Mouse (Mus musculus) heart, embryonic 15.5 days (tissue): ENCODE results near the gene Fsip1. TPM values are rescaled to one million over a fixed set of nuclear protein-coding genes. Genes with fewer than 3 reads are reported as not detected.

Experiments
- ATAC-seq: fragments of 200-750 bp; cut with Nextera tagmentation; replicated peaks from 2 replicates; pipeline ENCODE4 v1.8.0; 2017; ENCODE audit warnings: low read depth, moderate TSS enrichment; ENCODE audit not compliant: insufficient number of reproducible peaks, insufficient read depth, low FRiP score
- H3K27ac ChIP-seq: fragments of 300-500 bp; sonication (generic); 2 replicates; pipeline ENCODE4 v1.5.1; 2015; ENCODE audit warnings: mild to moderate bottlenecking, inconsistent platforms
- H3K27me3 ChIP-seq: fragments of 300-500 bp; sonication (generic); 2 replicates; pipeline ENCODE4 v1.6.1; 2015; ENCODE audit warnings: inconsistent platforms
- H3K36me3 ChIP-seq: fragments of 300-500 bp; sonication (generic); 2 replicates; pipeline ENCODE4 v1.6.1; 2015; ENCODE audit warnings: mild to moderate bottlenecking, inconsistent platforms
- H3K4me1 ChIP-seq: fragments of 300-500 bp; sonication (generic); replicated peaks from 2 replicates; pipeline ENCODE4 v1.6.1; 2015; ENCODE audit warnings: inconsistent platforms
- H3K4me2 ChIP-seq: fragments of 300-500 bp; sonication (generic); 2 replicates; pipeline ENCODE4 v1.6.1; 2015; ENCODE audit warnings: inconsistent platforms, mild to moderate bottlenecking, moderate library complexity
- H3K4me3 ChIP-seq: fragments of 300-500 bp; sonication (generic); 2 replicates; pipeline ENCODE4 v1.5.1; 2015; ENCODE audit warnings: mild to moderate bottlenecking, inconsistent platforms
- H3K9ac ChIP-seq: fragments of 300-500 bp; sonication (generic); 2 replicates; pipeline ENCODE4 v1.6.1; 2015; ENCODE audit warnings: mild to moderate bottlenecking, inconsistent platforms
- H3K9me3 ChIP-seq: fragments of 300-500 bp; sonication (generic); replicated peaks from 2 replicates; pipeline ENCODE4 v1.6.1; 2016; ENCODE audit warnings: inconsistent platforms
- WGBS: fragments of 180-500 bp; shearing (Covaris S2); methylation state at CpG from one replicate; pipeline ENCODE4 v1.1.7; 2015; ENCODE audit warnings: mixed read lengths; 5-methylcytosine and 5-hydroxymethylcytosine counted together
- polyA plus RNA-seq: library from polyadenylated mRNA; unstranded; fragments of >200 nt; fragmentation: Nextera tagmentation; extraction: Ambion mirVana; gene quantifications from 2 replicates; pipeline ENCODE4 v1.2.1, GENCODE M21; 2015

The Fsip1 gene
- polyA plus RNA-seq, 1 experiment from 2014 or later: 0.10 TPM

DNA sequence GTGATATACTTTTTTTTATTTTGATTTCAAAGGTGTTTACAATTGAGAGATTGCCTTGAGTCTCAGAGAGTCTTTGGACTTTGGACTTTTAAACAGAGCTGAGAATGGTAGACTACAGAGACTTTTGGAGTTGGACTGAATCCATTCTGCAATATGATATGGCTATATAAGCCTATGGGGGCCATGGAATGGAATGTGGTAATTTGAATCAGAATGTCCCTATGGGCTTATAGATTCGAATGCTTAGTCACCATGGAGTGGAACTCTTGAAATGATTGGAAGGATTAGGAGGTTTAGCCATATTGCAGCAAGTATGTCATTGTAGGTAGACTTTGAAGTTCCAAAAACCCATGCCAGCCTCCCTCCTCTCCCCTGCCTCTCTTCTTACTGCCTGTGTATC is 88.5 kb downstream of the Fsip1 start:
- H3K27ac ChIP-seq: no peak overlapping the region
- H3K9ac ChIP-seq: no peak overlapping the region
- H3K4me2 ChIP-seq: no peak overlapping the region
- no peaks in the 10 kb centered on the region for H3K36me3 ChIP-seq
- ATAC-seq: no peak
- H3K4me3 ChIP-seq: no peak overlapping the region
- 51% methylated on average over 1 of the region's 1 CpGs for WGBS
- no peaks in the 10 kb centered on the region for H3K27me3 ChIP-seq
- H3K9me3 ChIP-seq: no peaks in the 10 kb centered on the region
- peaks cover 4% of the 10 kb centered on the region; the same call in 1 of the 2 replicates for H3K4me1 ChIP-seq

DNA sequence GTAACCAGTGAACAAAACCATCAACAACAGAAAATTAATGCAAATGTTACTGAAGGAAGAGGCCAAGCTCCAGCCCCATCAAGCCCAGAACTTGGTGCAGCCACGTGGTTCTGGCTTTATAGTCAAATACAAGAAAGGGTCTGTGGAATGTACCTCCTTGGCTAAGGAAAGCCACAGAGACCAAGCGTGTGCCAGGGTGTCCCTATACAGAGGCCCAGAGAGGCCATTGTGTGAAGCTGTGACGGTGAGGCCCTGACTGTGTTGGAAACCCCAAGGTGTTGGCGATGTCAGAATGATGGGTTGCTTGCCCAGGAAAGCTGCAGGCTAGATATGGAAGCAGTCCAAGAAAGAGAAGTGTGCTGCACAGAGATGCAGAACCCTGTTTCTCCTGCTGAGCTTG is 89.0 kb downstream of the Fsip1 start:
- Histone ChIP-seq H3K4me3 (no peak overlapping the region), H3K9ac (no peak overlapping the region), H3K27ac (no peak overlapping the region), H3K9me3 (no peaks in the 10 kb centered on the region), H3K4me2 (no peak overlapping the region), H3K27me3 (no peaks in the 10 kb centered on the region), H3K4me1 (peaks cover 4% of the 10 kb centered on the region; the same call in 1 of the 2 replicates), H3K36me3 (no peaks in the 10 kb centered on the region)
- ATAC-seq: no peak
- 55% methylated on average over 4 of the region's 4 CpGs for WGBS

GRCm38 (mm10) chr2:118165691-118166090 is 91.1 kb downstream of the Fsip1 start:
- Histone ChIP-seq H3K27me3 (no peaks in the 10 kb centered on the region), H3K9ac (no peak overlapping the region), H3K4me2 (no peak overlapping the region), H3K36me3 (no peaks in the 10 kb centered on the region), H3K27ac (no peak overlapping the region), H3K9me3 (no peaks in the 10 kb centered on the region), H3K4me1 (peaks cover 5% of the 10 kb centered on the region), H3K4me3 (no peak overlapping the region)
- ATAC-seq: no peak
- WGBS: 92% methylated on average over 2 of the region's 2 CpGs

DNA sequence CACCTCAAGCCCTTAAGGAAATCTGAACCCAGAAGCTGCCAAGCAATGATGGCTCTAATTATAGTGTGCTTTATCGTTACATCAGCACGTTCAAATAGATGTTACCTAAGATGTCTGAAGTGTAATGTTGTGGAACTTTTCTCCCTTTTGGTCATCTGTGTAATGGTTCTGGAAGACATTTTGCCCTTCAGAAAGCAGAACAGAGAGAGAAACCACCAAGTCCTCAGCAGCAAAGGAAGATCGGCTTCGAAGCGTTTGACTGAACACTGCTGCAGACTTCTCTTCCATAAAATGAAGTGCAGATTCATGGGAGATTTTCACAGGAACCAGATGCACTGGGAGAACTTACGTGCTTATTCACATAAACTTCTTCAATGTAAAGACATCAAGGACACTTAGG is 92.6 kb downstream of the Fsip1 start:
- 80% methylated on average over 6 of the region's 6 CpGs for WGBS
- H3K4me3 ChIP-seq: no peak overlapping the region
- no peaks in the 10 kb centered on the region for H3K9me3 ChIP-seq

GRCm38 (mm10) chr2:118162486-118162885 is 94.3 kb downstream of the Fsip1 start:
- peaks cover 9% of the 10 kb centered on the region for H3K4me1 ChIP-seq

More for the DNA sequence above, 92.6 kb downstream of the Fsip1 start:
- Histone ChIP-seq H3K4me1 (peaks cover 13% of the 10 kb centered on the region), H3K4me2 (no peak overlapping the region), H3K27me3 (no peaks in the 10 kb centered on the region), H3K27ac (no peak overlapping the region), H3K36me3 (no peaks in the 10 kb centered on the region), H3K9ac (no peak overlapping the region)
- no peak for ATAC-seq

GRCm38 (mm10) chr2:118160991-118161390 is 95.8 kb downstream of the Fsip1 start:
- ATAC-seq: no peak
- H3K36me3 ChIP-seq: no peaks in the 10 kb centered on the region
- 87% methylated on average over 2 of the region's 2 CpGs for WGBS

More at GRCm38 (mm10) chr2:118162486-118162885, 94.3 kb downstream of the Fsip1 start:
- no peaks in the 10 kb centered on the region for H3K36me3 ChIP-seq
- H3K27me3 ChIP-seq: no peaks in the 10 kb centered on the region
- no peak overlapping the region for H3K4me2 ChIP-seq
- 62% methylated on average over 5 of the region's 5 CpGs for WGBS
- no peak overlapping the region for H3K4me3 ChIP-seq
- H3K27ac ChIP-seq: no peak overlapping the region
- ATAC-seq: no peak
- no peak overlapping the region for H3K9ac ChIP-seq
- no peaks in the 10 kb centered on the region for H3K9me3 ChIP-seq

DNA sequence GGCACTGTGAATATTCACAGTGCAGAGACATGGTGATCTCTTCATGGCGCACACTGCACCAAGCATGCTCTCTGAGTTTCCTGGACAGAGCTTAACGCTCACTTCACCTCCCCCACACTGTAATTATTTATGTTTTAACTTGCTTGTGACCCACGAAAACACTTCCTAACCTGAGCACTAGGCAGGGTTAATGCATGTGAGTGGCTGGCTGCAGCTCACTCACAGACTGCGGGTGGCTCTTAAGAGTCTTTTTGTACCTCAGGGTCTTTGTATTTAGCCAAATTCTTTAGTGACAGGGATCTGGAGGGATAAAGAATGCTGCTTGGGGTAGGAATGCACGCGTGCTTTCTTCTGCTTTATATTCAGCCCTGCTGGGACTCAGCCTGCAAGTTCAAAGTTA is 96.2 kb downstream of the Fsip1 start:
- no peak for ATAC-seq
- Histone ChIP-seq H3K27ac (no peak overlapping the region), H3K4me1 (peaks cover 9% of the 10 kb centered on the region), H3K27me3 (no peaks in the 10 kb centered on the region), H3K4me2 (no peak overlapping the region), H3K9ac (no peak overlapping the region), H3K9me3 (no peaks in the 10 kb centered on the region), H3K4me3 (no peak overlapping the region), H3K36me3 (no peaks in the 10 kb centered on the region)
- 29% methylated on average over 6 of the region's 6 CpGs for WGBS

More at GRCm38 (mm10) chr2:118160991-118161390, 95.8 kb downstream of the Fsip1 start:
- no peak overlapping the region for H3K9ac ChIP-seq
- H3K9me3 ChIP-seq: no peaks in the 10 kb centered on the region
- H3K4me1 ChIP-seq: peaks cover 9% of the 10 kb centered on the region
- H3K4me2 ChIP-seq: no peak overlapping the region
- no peaks in the 10 kb centered on the region for H3K27me3 ChIP-seq
- no peak overlapping the region for H3K27ac ChIP-seq
- no peak overlapping the region for H3K4me3 ChIP-seq

DNA sequence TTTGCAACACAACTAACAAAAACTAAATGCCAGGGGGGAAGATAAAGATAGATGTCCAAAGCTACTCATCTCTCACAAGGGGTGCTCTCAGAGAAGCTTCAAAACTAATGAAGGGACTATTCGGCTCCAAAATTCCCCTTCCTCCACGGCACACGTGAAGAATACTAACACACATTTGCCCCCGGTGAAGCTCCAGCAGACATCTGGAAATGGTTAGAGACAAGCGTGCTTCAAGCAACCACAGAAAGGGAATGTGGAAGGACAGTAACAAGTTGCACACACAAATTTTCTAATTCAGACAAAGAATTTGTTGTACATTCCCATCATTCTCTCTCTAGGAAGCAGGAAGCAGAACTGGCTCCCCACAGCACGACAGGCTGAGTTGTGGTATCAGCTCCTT is 97.6 kb downstream of the Fsip1 start:
- 52% methylated on average over 6 of the region's 6 CpGs for WGBS
- no peak overlapping the region for H3K4me2 ChIP-seq

DNA sequence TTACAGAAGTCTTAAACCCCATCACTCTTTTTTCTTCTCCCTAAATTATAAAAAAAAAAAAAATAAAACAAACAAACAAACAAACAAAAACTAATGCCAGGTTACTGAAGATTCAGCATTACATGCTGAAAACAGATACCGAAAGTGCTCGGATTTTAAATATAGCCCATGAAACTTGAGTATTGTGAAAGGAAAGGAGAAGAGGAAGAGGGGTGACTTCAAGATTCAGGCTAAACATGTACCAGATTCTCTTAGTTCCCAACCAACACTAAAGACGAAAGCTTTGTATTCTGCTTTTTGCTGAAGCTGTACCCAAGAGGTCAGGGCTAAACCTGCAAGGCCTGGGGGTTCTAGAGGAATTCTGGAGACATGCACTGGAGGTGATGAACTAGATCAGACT is 98.7 kb downstream of the Fsip1 start:
- 85% methylated on average over 3 of the region's 3 CpGs for WGBS
- H3K4me3 ChIP-seq: no peak overlapping the region
- no peak for ATAC-seq

More for the DNA sequence above, 97.6 kb downstream of the Fsip1 start:
- Histone ChIP-seq H3K36me3 (no peaks in the 10 kb centered on the region), H3K4me1 (peaks cover 9% of the 10 kb centered on the region), H3K27me3 (no peaks in the 10 kb centered on the region), H3K4me3 (no peak overlapping the region), H3K9me3 (no peaks in the 10 kb centered on the region), H3K27ac (no peak overlapping the region), H3K9ac (no peak overlapping the region)
- ATAC-seq: no peak

DNA sequence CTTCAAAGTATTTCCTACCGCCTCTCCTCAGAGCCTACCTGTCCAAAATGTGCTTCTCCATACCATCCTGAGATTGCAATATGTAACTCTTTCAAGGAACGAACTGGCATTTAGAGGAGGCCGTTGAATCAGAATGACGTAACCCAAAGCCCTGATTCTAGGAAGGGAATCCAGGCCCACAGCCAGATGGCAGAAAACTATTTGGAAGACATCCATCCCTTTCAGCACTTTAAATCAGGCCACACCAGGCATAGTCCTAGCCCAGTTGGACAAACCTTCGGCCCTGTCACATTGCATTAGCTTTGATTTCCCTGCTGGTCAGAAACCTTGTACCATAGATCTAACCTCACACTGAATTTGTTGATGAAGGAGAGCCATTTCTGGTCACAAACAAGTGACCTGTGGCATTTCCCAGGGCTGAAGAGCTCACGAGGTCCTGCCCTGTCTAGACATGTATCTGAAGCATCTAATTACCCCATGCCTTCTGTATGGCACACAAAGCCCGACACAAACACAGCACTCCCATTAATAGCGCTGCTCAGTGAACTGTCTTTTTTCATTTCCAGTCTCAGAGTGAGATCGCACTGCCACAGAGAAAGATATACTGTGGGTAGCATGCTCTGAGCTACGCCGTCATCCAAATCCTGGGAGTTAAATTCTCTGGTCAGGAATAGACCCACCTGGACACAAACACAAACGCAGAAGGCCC is 106.8 kb downstream of the Fsip1 start:
- no peaks in the 10 kb centered on the region for H3K9me3 ChIP-seq
- peak overlapping the region; percentile 76 for H3K27ac ChIP-seq
- no peaks in the 10 kb centered on the region for H3K36me3 ChIP-seq
- 46% methylated on average over 12 of the region's 12 CpGs for WGBS
- H3K9ac ChIP-seq: no peak overlapping the region
- H3K4me3 ChIP-seq: no peak overlapping the region
- peak; percentile 86 for ATAC-seq
- H3K27me3 ChIP-seq: no peaks in the 10 kb centered on the region; the same call in 1 of the 2 replicates
- H3K4me1 ChIP-seq: peaks cover 23% of the 10 kb centered on the region
- peak overlapping the region; percentile 32; the same call in 1 of the 2 replicates for H3K4me2 ChIP-seq

More for the DNA sequence above, 98.7 kb downstream of the Fsip1 start:
- Histone ChIP-seq H3K9ac (no peak overlapping the region), H3K36me3 (no peaks in the 10 kb centered on the region), H3K27me3 (no peaks in the 10 kb centered on the region), H3K4me1 (peaks cover 9% of the 10 kb centered on the region), H3K4me2 (no peak overlapping the region), H3K27ac (no peak overlapping the region), H3K9me3 (no peaks in the 10 kb centered on the region)

GRCm38 (mm10) chr2:118148321-118149142 is 108.2 kb downstream of the Fsip1 start:
- Histone ChIP-seq H3K36me3 (no peaks in the 10 kb centered on the region), H3K4me3 (no peak overlapping the region), H3K9me3 (no peaks in the 10 kb centered on the region), H3K4me1 (peaks cover 23% of the 10 kb centered on the region), H3K4me2 (no peak overlapping the region), H3K27me3 (no peaks in the 10 kb centered on the region; the same call in 1 of the 2 replicates), H3K9ac (no peak overlapping the region), H3K27ac (no peak overlapping the region)
- WGBS: 66% methylated on average over 4 of the region's 4 CpGs
- no peak for ATAC-seq
